Mouse (Mus musculus) cerebellum, postnatal 14 days (tissue): ENCODE data around the gene Ccl27a.
A peak's percentile ranks its signal among the peaks of the same experiment; 100 is the strongest.
"Not testable (repeated sequence)": the region's sequence is repeated elsewhere in the genome, so short reads cannot be mapped to it uniquely, and the experiment has no call there.

Experiments used
- DNase-seq, 2 experiments: peaks; one replicate each; pipeline ENCODE4 v3.0.0; 2021; ENCODE audit warnings: mixed read lengths in 2 of 2

The Ccl27a gene

DNA sequence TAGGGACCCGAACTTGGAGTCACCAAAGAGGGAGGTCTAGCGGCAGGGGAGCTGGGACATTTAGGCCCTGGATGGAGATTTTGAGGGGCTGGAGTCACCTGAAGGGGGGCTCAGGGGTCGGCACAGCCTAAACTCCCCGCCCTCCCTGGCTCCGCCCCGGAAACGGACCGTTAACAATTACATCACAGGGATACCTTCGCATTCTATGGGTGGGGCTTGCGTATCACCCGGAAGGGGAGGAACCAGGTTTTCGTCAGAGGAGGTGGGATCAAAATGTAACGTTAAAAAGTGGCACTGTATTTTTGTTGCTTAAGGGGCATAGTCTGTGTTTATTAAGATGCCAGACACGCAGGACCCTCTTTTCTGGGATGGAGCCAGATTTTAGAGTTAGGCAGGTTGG lies at the start of gene Ccl27a:
Gene Ccl27a, minus strand, starts transcription at position 246 of the 400 bp plus-strand sequence.
- DNase-seq = peak; percentile 86

DNA sequence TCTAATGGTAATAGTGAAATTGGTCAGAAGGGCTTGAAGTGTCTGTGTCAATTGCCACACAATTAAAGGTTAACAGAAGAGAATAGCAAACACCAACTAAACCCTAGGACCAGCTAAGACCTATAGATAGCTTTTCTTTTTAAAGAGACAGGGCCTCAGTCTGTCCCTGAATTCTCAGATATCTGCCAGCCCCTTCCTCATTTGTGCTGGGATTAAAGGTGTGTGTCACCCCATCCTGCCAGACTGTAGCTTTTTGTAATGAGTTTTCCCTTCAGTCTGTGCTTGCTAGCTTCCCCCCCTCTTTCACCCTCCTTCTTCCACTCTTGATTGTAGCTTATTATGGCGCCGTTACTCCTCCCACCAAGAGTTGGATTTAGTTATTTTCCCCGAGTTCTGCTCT lies 9.2 kb upstream of the Ccl27a start:
- not testable (repeated sequence) for DNase-seq

DNA sequence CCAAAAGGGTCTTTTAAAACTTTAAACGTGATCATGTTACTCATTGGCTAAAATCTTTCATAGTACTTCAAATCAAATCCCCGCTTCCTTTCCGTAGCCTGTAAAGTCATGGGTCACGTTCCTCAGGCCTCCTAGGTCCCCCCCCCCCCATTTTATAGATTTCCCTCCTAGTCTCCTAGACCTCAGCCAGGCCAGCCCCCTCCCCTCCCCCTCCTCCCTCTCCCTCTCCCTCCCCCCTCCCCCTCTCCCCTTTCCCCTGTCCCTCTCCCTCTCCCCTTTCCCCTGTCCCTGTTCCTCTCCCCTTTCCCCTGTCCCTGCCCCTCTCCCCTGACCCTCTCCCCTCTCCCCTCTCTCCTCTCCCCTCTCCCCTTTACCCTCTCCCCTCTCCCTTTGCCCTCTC lies 8.7 kb upstream of the Ccl27a start:
- DNase-seq = not testable (repeated sequence)

DNA sequence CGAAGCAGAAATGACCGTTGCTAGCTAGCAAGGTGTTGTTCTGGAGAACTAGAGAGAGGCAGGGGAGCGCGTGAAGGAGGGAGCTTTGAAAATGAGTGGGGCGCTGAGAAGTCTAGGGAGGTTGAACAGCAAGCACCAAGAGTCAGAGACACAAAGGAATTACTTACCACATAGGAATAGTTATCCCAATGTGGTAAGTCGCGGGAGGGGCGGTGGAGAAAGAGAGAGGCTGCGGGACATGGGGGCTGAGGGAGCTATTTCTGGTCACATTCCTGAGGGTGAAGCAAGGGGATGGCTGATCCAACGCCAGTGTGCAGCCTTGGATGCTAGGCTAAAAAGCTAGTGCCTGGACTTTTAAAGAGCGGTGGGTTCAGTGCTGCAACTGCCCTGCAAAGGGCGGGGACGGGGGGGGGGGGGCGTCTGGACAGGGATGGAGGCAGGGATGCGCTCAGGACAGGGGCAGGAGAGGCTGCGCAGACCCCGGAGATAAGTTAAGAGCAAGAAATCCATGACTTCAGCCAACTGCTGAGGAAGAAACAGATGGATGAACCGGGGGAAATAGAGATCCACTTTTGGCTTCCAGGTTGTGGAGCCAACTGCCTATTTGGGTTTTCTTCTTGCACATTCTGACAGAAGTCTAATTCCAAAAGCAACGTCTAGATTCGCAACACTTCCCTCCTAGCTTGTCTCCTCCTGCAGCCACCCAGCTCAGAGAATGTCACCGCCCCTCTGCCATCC lies 7.9 kb upstream of the Ccl27a start:
- peak in 1 of 2 experiments; percentile 35 for DNase-seq

DNA sequence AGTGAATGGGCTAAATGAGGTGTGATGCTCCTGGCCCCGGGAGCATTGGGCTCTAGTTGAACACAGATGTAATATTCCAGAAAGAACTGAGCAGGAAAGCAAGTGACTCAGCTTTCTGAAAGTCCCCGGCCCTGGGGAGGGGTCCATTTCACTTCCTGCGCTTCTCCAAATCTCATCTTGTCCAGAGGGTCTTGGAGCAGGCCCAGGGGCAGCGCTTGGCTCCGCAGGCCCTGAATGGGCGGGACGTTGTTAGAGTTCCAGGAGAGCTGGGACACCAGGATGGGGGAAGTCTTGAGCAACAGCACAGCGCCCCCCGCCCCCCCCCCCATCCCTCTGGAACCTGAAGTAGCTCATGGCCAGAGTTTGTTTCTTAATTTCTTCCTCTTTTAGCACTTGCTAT lies 7.2 kb upstream of the Ccl27a start:
- not testable (repeated sequence) for DNase-seq

DNA sequence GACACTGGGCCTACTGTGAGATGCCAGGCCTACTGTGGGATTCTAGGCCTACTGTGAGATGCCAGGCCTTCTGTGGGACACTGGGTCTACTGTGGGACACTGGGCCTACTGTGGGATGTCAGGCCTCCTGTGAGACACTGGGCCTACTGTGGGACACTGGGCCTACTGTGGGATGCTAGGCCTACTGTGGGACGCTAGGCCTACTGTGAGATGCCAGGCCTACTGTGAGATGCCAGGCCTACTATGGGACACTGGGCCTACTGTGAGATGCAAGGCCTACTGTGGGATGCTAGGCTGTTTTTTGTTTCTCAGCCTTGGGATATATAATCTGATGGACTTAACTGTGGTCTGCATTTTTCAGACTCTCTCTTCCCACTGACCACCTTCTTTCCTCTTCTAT lies 1.8 kb upstream of the Ccl27a start:
- not testable (repeated sequence) for DNase-seq

DNA sequence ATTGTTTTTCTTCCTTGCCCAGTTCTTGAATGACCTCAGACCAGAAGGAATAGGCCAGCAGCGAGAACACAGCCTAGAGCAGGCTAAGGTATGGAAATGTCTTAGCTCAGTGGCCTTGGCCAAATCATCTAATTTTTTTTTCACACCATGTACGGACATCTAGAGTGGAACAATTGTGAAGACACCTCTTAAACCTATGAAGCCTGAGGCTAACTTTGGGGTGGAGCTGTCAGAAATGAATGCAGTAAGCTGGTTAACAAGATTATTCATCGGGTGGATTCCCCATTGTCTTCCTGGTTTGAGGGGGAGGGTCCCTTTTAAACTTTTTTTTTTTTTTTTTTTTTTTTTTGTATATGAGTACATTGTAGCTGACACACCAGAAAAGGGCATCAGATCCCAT lies 459 bp upstream of the Ccl27a start:
- DNase-seq = not testable (repeated sequence)

DNA sequence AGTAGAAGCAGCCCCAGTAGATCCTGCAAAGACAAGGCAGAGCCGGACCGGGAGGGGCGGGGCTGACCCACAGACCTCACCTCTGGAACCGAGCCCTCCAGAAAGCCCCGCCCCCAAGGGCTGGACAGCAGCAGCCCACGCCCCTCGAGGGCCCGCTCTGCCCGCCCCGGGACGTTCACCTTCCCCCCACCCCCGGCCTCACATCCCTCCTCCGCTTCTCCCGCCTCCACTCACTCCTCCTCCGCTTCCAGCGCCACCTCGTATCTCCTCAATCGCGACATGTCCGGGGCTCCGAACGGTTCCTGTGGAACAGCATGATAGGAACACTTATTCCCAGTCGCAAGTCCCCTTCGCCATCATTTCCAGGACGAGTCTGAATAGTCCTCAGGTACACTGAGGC lies 545 bp downstream of the Ccl27a start:
- DNase-seq = peak; percentile 68

DNA sequence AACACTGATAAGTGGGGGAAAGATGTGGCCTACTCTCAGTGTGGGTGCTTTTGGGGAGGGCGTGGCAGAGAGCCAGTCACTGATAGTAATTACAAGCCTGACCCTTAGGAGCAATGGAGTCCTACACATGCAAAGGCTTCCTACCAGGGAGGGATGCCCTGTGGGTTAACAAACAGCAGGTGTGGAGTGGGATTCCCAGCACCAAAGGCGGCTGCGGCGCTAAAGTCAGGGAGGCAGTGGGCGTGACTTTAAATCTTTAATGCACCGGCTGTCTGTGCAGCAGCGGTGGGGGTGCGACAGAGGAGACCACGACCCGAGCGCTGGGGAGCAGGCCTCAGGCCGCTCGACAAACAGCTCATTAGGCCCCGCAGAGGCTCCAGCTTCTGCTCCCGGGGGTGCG lies 1.1 kb downstream of the Ccl27a start:
- DNase-seq = peak in 1 of 2 experiments; percentile 21

DNA sequence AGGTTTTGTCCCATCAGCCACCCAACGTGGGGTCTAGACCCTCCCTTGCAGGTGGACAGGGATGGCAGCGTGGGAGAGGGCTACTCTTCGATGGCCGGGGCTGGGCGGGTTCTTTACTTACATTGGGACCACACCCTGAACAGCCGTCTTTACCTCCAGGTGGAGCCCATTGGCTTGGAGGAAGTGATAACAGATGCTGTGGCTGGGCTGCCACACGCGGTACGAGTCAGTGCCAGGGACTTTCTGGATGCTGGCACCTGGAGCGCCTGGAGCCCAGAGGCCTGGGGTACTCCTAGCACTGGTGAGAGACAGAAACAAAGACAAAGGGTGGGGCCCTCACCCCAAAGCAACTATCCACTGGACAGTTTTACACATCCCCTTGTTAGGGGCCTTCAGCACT lies 6.7 kb downstream of the Ccl27a start:
- peak in 1 of 2 experiments; percentile 35 for DNase-seq

DNA sequence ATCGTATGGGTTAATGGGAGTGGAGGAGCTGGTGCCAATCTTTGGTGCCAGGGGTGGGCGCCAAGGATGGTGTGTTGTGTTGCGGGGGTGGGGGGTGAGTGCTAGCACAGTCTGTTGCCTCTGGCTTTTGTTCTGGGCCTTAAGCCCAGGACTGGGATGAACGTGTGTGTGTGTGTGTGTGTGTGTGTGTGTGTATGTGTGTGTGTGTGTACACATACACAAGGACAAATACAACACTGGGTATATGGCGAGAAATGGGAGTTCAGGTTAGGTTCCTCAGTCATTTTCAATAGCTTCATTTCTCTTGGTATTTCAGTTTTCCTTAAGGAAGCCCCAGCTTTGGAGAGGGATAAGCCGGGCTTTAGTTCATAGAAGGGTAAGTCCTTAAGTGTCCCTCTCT lies 10.9 kb downstream of the Ccl27a start:
- peak; percentile 36 to 58 for DNase-seq

DNA sequence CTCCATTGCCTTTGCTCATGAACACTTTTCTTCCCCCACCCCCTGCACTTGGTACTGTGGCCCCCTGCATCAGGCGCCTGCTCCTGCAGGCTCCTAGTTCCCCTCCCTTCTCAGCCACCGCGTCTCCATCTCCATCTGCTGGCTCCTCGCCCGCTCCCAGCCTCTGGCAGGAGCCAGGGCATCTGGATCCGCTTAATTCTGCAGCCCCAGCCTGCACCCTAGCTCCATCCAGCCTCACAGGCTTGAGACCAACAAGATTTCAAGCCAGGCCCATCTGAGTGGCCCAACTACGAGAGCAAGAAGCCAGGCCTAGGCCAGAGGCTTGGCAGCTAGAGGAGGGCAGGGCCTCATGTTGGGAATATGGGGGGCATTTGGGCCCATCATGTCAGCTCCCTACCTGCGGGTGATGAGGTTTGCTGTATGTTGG lies 11.3 kb downstream of the Ccl27a start:
- peak; percentile 75 to 83 for DNase-seq

DNA sequence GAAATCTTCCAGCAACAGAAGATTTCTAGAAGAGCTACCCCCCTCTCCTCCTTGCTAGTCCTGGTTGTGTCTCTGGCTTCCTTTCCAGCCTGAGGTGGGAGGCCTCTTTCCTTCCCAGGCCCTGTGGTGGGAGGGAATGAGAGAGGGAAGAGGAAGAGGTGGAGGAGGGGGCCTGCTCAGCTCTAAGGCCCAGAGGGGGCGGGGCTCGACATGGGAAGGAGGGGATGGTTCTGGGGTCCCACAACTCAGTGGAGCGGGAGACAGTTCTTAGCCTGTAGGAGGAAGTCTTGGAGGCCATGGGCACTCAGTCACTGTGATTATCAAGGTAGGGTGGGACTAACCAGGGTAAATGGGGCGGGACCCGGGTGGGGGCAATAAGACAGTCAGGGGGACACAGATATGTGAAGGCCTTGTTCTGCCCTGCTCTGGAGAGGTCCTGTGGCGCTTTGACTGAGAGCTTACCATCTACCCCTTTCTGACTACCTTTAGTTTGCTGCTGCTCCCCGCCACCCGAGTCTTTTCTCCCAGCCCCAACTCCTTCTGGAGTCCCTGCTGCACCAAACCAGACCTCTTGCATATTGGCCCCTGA lies 11.9 kb downstream of the Ccl27a start:
- DNase-seq = peak in 1 of 2 experiments; percentile 54

DNA sequence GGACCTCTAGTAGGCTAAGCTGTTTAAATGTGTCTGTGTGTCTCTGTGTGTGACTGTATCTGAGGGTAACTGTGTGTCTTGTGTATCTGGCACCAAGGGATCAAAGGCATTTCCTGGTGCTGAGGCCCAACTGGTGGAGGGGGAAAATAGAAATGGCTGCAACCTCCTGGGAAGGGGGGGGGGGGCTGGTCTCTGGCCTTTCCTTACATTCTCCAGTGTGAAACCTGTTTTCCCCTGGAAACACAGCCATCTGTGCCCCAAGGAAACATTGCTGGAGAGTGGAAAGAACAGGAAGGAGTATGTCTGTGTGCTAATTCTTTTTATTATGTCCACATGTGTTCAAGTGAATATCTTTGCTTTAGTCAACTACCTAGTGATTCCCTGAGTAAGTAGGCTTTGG lies 12.4 kb downstream of the Ccl27a start:
- no peak for DNase-seq

DNA sequence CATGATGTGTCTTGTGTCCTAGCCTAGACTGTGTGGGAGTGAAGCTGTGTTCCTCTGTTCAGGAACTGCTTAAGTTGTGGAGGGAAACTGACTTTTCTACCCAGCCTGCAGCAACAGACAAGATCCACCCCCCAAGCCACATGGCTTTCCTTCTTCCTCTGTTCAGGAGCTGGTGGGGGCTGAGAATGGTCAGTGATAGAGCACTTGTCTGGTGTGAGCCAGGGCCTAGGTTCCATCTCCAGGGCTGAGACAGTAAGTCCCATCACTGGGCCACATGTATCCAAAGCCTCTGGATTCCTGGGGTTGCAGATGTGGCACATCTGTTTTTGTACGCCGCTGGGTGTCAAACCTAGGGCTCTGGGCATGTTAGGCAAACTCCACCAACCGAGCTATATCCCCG lies 13.1 kb downstream of the Ccl27a start:
- DNase-seq = peak in 1 of 2 experiments; percentile 37

DNA sequence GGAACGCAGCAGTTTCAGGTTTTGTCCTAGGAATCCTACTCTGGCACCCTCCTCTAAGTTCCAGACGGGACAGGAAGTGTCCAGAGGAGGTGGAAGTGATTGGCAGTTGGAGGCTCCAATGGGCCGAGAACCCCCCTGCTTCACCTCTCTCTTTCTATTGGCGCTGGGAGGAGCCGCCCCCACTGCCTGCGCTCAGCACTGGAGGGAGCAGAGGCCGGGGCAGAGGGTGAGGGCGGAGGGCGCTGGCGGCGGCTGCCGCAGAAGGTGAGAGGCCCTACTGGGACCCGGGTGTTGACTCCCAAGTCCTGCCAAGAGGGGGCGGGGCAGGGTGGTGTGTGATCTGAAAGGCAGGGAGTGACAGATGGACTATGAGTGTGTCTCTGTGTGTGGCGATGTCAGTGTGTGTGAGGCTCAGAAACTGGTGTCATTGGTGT lies 13.7 kb downstream of the Ccl27a start:
- peak; percentile 95 to 96 for DNase-seq

DNA sequence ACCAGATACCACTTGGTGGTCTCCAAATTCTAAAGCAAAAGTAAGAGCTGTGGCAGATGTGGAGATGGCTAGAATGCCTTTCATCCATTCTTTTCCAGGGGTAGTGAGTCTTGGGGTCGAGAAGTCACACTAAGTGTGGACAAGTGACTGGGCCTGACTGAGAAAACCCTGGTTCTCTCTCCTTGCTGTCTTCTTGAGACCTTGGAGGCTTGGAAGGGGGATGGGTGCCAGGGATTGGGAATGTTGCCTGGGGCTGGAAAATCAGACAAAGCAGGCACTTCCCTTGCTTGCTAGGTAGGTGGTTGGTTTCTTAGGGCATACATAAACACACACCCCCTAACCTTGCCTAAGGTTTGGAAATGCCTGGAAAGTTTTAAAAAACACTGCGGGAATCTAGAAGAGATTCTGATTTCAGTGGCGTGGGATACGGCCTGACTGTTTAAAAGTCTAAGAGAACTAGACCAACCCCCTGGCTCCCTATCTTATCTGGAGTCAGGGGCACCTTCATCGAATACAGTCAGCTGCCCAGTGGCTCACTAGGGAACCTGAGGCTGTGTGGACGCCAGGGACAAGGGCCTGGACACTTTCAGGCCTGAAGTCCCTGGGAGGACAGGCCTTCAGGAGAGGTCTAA lies 14.3 kb downstream of the Ccl27a start:
- DNase-seq = no peak

DNA sequence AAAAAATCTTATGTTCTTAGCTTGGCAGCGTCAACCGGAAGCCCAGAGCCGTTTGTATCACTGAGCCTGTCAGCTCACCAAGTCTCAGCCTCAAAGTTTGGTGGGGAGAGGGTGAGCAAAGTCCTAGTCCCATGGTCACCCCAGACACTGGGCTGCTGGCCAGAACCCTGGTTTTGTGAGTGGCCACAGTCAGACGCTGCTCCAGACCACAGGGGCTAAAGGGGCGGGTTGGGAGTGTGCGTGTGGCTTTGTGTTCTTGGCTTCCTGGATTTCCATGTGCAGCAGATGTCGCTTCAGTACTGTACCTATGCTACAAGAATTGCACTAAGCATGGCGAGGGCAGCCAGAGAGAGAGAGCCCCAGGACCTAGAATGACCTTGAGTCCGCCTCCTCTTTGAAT lies 14.8 kb downstream of the Ccl27a start:
- DNase-seq = peak; percentile 57 to 70

DNA sequence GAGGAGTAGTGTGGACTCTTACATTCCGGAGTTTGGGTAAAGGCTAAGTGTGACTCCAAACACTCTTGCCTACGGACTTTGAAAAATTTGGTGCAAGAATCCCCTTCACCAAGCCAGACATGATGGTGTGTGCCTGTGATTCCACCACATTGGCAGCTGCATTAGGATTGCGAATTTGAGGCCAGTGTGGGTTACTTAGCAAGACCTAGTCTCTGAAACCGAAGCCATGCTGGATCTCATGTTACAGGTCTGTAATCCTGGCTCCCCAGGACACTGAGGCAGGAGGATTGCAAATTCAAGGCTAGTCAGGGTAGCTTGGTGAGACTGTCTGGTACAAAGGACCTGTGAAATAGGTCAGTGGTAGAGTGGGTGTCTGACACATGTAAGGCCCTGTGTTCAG lies 15.3 kb downstream of the Ccl27a start:
- no peak for DNase-seq

DNA sequence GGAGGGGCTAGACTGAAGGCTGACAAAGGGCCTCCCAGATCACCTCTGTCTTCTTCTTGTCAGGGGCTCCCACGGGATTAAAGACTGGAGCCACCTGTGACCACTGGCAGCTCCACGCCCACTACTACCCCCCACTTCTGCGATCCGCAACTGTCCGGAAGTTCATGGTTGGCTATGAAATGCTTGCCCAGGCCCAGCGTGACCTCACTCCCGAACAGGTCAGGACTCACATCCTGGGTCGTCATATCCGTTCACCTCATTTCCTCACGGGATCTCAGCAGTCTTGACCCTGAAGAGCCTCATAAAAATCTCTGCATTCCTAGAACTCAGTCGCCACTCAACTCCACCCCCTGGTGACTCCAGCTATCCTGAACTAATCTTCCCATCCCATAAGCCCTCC lies 16.0 kb downstream of the Ccl27a start:
- no peak for DNase-seq

DNA sequence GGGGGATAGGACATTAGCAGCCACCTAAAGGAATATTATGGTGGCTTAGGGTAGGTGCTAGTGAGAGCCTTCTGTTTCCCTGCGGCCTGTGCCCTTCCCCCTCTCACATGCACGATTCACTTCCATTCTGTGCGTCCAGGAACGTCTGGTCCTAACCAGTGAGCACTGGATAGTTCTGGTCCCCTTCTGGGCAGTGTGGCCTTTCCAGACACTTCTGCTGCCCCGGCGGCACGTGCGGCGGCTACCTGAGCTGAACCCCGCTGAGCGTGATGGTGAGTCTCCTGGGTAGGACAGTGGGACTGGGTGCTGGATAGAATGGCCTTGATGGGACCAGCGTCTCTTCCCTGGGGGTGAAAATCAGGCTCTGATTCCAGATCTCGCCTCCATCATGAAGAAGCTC lies 16.7 kb downstream of the Ccl27a start:
- no peak for DNase-seq

DNA sequence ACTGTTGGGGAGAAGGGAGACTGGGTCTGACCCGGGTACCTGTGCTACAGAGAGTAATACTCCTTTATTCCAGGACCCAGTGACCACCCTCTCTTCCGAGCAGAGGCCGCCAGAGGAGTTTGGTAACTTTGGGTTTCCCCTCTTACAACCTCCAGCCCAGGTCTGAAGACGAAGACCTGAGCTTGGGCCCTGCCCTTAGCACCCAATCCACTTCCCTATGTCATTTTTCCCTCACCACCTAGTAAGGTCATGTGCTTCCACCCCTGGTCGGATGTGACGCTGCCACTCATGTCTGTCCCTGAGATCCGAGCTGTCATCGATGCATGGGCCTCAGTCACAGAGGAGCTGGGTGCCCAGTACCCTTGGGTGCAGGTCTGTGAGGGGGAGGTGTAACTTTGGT lies 17.6 kb downstream of the Ccl27a start:
- DNase-seq = no peak

DNA sequence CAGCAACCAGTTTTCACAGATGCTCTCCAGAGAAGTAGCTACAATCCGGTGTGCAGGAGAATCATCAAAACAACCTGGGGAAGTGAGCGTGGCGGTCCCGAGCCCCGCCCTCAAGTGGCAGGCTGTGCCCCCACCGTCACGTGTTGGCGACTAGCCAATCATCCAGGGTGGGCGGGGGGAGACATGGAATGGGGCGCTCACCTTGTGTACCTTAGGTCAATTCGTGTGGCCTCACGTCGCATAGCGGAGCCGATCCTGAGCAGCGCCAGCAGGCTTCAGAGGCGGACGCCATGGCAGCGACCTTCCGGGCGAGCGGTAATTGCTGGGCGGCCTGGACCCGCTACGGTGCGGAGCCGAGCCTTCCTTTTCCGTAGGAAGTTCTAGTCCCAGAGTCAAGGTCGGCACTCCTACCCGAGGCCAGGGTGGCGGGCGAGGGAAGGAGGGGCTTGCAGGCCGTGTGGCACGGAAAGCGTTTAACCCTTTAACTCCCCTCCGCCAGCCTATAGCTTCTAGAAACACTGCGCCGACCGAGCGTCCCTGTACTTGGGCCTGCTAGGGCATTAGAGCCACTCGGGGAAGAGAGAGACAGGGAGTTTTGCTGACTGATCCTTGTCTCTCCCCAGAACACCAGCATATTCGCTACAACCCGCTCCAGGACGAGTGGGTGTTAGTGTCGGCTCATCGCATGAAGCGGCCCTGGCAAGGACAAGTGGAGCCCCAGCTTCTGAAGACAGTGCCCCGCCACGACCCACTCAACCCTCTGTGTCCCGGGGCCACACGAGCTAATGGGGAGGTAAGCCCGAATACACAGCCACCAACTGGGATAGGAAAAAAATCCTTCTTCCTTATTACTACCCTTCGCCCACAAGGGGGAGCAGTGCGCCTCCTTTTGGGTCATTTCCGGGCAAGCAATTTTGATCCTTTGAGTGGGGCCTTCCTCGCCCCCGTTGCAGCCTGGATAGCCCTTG lies 18.4 kb downstream of the Ccl27a start, which contains the start of gene Sigmar1:
Gene Sigmar1, minus strand, starts transcription at position 820 of the 968 bp plus-strand sequence.
- peak; percentile 93 for DNase-seq
